Mouse (Mus musculus) lung, embryonic 15.5 days (tissue): Measurements from ENCODE around the gene Raph1. TPM values are rescaled to one million over a fixed set of nuclear protein-coding genes. Genes with fewer than 3 reads are reported as not detected.

Experiments
- microRNA-seq: library from miRNA; unstranded; fragments of <30 nt; microRNA quantifications from one replicate; pipeline ENCODE4, GENCODE M21; 2016
- polyA plus RNA-seq: library from polyadenylated mRNA; unstranded; fragments of >200 nt; fragmentation: Nextera tagmentation; extraction: Ambion mirVana; gene quantifications from 2 replicates; pipeline ENCODE4 v1.2.1, GENCODE M21; 2015

Gene Raph1
- polyA plus RNA-seq, 1 experiment from 2014 or later, result 42.4 TPM

Small RNA genes lying within 50 kb of the gene (microRNA-seq; reads per million reads assigned to microRNA genes)
- not detected for gene Gm23762

Other genes starting within 250 kb of the Raph1 start
- 30.7 and 33.9 TPM in 2 replicates for gene Cyp20a1, start 223.8 kb downstream of the Raph1 start, polyA plus RNA-seq
- gene Abi2, start 157.5 kb downstream of the Raph1 start, polyA plus RNA-seq, result 22.5 and 23.7 TPM in 2 replicates
- 0.15 and 0.75 TPM in 2 replicates for gene Cd28, start 149.7 kb upstream of the Raph1 start, polyA plus RNA-seq